Mouse (Mus musculus) heart, adult 10 weeks (tissue): ENCODE measurements around the gene Cyp2w1. TPM values are rescaled to one million over a fixed set of nuclear protein-coding genes. Genes with fewer than 3 reads are reported as not detected.

Experiments used
- polyA plus RNA-seq: library from polyadenylated mRNA; stranded (reverse); fragments of 350-450 nt; fragmentation: Illumina TruSeq; extraction: RNeasy Lipid Tissue Mini Kit (QIAGEN cat#74804); gene quantifications from one replicate; pipeline ENCODE4 v1.2.3, GENCODE M21; 2014; ENCODE audit warnings: low read depth, low replicate concordance

Cyp2w1 gene
- not detected for polyA plus RNA-seq

DNA sequence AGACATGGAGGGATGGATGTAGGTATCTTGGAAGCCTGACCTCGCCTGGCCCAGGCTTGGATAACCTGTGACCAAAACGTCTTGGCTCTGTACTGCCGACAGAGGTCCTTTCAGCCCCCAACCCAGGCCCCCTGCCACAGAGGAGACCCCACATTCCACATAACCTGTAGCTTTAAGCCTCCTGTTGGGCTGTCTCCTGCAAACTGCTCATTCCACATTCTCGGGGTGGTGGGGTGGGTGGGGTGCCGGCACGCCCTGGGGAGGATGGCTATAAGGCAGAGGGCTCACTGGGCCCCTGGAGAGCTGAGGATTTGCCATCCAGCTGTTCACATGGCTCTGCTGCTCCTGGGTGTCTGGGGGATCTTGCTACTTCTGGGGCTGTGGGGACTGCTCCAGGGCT lies at the start of gene Cyp2w1:
Gene Cyp2w1 (plus strand): TSS at position 301 of the 400 bp plus-strand sequence.

DNA sequence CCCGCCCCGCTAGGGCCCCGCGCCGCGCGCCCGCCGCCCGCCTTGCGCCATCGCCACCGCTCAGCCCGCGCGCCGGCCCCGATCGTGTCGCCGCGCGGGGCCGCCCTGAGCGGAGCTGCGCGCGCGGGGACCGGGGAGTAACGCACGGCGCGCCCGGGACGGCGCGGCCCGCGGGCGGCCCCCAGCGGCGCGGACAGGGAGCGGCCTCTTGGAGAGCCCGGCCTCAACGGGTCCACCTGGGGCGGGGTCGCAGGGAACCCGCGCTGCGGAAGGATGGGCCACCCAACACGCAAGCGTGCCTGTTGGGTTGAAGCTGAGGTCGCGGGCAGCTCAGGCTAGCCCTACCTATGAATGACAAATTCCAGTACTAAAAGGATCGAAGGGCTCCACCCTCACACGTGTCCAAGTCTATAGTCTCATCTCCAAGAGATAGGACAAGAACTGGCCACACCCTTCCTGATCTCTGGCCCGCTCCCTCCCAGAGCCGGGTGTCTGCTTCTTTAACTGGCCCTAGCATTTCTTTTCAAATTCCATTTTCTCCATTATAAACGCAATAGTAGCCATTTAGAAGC lies 26.9 kb upstream of the Cyp2w1 start, which contains the start of gene Adap1:
Gene Adap1 (minus strand): TSS at position 228 of the 572 bp plus-strand sequence.

DNA sequence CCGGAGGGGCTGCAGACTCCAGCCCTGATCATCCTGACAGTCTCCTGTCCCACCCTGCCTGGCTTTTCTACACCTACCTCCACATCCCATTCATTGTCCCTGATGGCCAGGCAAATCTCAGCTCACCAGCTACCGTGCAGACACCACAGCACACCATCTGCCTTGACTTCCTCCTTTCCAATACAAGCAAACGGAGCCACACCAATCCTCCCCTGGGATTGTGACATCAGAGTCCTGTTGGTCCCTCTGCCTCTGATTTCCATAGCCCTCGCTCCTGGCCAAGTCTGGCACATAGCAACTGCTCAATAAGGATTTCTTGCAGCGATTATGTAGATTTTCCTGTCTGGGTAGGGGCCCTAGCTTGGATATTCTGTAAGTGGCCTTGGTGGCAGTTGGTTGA lies 1.3 kb upstream of the Cyp2w1 start, which contains the start of gene Cox19:
Gene Cox19 (minus strand): TSS at position 285 of the 400 bp plus-strand sequence.

DNA sequence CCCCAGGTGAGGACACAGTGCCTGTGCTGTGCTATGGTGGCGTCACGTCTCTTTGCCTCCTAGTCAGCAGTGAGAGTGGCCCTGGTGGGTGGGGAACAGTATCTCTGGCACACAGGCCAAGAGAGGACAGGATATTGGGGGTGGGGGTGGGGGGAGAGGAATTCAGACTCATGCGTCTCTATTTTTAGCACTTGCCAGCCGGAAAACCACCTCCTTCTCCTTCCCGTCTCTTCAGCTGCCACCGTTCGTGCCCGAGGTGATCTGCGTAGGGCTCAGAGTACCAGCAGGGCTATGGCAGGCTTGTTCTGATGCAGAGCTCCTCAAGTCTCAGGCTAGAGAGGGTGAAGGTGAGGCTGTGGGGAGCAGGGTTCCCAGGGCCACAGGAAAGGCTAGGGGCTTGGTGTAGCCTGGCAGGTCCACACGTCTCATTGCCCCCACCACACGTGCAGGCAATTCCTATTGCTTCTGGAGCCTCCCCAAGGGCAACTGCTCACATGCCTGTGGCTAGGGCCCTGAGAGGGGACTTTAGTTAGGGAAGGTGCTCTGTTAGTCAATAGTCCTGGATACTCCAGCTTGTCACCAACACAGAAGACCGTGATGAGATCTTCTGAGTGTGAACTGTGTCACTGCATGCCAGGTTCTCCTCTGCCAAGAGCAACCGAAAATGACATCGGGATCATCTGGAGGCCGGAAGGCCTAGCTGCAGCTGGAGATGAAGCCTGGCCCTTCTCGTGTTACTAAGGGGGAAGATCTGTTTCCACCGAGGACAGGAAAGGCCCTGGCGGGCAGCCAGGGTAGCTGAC lies 25.3 kb downstream of the Cyp2w1 start, which contains the start of gene Gpr146:
Gene Gpr146 (plus strand): TSS at position 230 of the 803 bp plus-strand sequence.

DNA sequence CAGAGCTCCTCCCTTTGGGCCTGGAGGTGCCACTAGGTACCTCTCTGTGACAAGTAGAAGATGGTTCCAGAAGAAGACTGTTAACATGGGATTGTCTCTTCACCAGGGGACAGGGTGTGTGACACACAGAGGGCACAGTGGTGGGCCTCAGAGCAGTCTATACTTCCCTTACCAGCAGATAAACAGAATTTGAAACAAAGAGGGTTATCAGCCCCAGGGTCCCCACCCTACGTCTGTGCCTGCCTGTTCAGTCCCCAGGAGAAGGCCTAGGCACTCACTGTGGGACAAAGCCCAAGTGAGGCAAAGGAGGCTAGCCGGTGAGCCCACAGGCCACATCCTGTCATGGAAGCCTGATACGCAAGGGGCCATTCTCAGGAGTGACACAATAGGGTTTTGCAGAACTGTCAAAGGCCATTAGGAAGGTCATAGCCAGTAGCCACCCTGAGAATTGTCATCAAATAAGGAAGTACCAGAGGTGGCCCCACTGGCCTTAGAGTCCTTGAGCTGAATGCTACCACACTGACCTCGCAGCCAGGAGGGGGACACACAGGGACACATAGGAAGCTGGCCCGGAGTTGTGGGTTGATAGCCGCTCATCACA lies 52.5 kb downstream of the Cyp2w1 start, which contains the start of gene C130050O18Rik:
Gene C130050O18Rik (plus strand): TSS at position 480 of the 601 bp plus-strand sequence.

Other genes with a start within 250 kb of the Cyp2w1 start
- 1.9 TPM for gene Prkar1b, start 202.6 kb upstream of the Cyp2w1 start, polyA plus RNA-seq
- 8.7 TPM for gene Dnaaf5, start 202.4 kb upstream of the Cyp2w1 start, polyA plus RNA-seq
- gene Sun1, start 152.0 kb upstream of the Cyp2w1 start, polyA plus RNA-seq: 44.4 TPM
- gene Get4, start 100.3 kb upstream of the Cyp2w1 start, polyA plus RNA-seq: 49.9 TPM
- gene Adap1, start 27.0 kb upstream of the Cyp2w1 start, polyA plus RNA-seq: 2.5 TPM
- 56.3 TPM for gene Cox19, start 1.2 kb upstream of the Cyp2w1 start, polyA plus RNA-seq
- 52.5 TPM for gene Gpr146, start 25.1 kb downstream of the Cyp2w1 start, polyA plus RNA-seq
- gene C130050O18Rik, start 52.7 kb downstream of the Cyp2w1 start, polyA plus RNA-seq: 0.81 TPM
- gene Gper1, start 70.5 kb downstream of the Cyp2w1 start, polyA plus RNA-seq: 1.1 TPM
- gene 3110082I17Rik, start 107.9 kb downstream of the Cyp2w1 start, polyA plus RNA-seq: 4.2 TPM
- gene Zfand2a, start 131.9 kb downstream of the Cyp2w1 start, polyA plus RNA-seq: 13.4 TPM
- not detected for gene Uncx, start 190.9 kb downstream of the Cyp2w1 start, polyA plus RNA-seq